Mouse (Mus musculus) lung, postnatal 4 days (tissue): Measurements from ENCODE around the gene Tmem170.

Experiments
- DNase-seq, 2 experiments: peaks; one replicate each; pipeline ENCODE4 v3.0.0; 2021

Tmem170 gene

DNA sequence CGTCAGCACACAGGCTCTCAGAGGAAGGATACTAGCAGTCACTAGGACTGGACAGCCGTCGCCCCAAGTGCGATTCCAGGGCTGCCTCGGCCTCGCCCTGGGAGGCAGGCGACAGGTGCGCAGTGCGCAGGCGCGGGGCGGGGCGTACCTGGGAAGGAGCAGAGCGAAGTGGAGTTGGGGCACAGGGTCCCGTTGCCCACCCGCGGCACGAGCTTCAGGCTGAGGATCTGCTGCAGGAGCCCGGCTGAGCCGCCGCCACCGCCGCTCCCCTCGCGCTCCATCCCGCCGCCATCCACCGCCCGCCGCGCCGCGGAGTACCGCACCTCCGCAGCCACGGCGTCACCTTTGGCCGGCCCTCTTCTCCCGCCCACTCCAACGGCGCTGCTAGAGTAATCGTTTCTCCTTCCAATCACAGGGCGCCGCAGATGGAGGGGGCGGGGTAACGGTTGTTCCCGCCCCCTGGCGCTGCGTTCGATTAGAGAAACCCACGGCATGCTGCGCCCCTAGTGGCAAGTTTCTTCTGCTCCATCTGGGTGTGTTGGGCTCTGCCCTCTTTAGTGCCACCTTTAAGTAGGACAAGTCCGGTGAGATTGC is at the start of gene Tmem170:
Gene Tmem170 (minus strand): TSS at position 396 of the 594 bp plus-strand sequence.
- peak; percentile 98 for DNase-seq

DNA sequence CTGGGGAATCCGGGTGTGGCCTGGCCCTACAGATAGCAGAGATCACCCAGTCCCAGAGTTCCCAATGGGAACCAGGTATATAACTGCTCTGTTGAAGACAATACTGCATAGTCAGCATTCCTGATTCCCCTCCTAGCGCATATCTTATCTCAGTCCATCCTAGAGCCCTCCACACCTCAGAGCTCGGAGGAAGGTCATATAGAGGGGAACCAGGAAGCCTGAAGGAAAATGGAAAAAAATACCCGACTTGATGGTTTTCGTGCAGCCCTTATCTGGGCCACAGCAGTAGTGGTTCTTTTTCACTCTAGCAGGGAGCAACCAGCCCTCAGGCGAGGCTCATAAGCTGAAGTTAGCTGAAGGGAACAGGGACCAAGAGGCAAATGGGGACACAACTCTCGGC is 48.4 kb upstream of the Tmem170 start:
- no peak for DNase-seq

- peak in 1 of 2 experiments; percentile 72 for DNase-seq
These were observed 46.8 kb upstream of the Tmem170 start for GRCm38 (mm10) chr8:111923383-111923804.

GRCm38 (mm10) chr8:111920971-111921370 is 44.4 kb upstream of the Tmem170 start:
- no peak for DNase-seq

DNA sequence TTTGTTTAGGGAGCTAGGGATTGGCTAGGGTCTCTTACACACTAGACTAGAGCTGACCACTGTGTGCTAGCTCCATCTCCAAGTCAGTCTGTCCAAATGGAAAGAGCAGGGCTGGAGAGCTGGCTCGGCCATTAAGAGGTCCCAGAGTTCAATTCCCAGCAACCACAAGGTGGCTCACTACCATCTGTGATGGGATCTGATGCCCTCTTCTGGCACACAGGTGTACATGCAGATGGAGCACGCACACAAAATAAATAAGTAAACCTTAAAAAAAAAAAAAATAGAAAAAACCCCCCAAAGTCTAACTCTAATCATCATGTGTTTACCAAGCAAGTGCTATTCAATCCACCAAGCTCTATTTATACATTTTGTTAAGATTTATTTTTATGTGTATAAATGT is 43.1 kb upstream of the Tmem170 start:
- DNase-seq, result no peak

- DNase-seq, result peak; percentile 5 to 22
These were observed 36.4 kb upstream of the Tmem170 start for GRCm38 (mm10) chr8:111912860-111913432.

DNA sequence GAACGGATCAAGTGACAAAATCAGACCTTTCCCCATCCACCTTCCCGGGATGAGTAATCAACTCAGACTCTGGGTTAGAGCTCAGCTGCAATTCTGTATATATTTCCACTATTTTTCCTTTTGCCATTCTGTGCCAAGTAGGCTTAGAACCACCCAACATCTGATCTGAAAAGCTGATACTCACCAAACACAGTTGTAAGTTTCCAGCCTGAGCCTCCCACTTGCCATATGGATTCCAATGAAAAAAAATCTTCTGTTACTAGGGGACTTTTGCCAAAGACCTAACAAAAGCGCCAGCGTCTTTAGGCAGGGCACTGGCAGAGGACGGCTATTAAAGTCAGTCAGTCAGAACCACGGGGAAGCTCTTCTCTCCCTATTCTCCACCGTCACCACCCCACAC is 35.0 kb upstream of the Tmem170 start:
- DNase-seq, result no peak

DNA sequence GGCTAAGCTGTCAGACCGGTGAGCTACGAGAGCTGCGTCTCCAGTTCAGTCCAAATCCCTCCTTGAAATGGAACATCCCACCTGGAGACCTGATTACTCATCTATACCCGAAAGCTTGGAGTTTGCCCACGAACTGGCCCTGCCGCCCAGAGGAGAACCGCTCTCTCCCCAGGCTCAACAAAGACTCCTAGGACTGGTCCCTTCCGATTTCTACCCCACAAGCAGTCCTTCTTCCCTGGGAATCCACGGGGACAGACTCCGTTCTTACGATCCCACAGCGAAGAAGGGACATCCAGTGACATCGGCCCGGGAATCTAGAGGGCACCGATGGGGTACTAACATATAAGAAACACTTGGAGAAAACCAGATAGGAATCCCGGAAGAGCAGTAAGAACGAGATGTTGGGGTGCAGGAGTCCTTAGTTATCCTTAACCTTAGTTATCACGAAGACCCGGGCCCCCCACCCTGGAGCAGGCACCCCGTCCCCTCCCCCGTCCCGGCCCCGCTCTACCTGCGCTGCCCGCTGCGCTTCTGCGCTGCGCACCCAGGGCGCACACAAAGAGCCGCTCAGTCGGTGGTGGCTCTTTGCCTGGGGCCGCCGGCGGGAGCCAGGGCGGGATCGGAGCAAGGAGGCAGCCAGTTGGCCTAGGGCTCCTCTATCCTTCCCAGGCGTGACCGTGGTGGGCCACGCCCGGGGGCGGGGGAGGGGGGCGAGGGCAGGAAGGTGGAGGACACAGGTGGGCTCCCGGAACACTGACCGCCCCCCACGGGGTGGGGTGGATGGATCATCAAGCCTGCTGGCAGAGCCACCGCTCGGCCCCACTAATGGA is 33.3 kb upstream of the Tmem170 start, which contains the start of gene Chst5:
Gene Chst5 (minus strand): TSS at position 827 of the 830 bp plus-strand sequence.
- DNase-seq, result peak in 1 of 2 experiments; percentile 25

DNA sequence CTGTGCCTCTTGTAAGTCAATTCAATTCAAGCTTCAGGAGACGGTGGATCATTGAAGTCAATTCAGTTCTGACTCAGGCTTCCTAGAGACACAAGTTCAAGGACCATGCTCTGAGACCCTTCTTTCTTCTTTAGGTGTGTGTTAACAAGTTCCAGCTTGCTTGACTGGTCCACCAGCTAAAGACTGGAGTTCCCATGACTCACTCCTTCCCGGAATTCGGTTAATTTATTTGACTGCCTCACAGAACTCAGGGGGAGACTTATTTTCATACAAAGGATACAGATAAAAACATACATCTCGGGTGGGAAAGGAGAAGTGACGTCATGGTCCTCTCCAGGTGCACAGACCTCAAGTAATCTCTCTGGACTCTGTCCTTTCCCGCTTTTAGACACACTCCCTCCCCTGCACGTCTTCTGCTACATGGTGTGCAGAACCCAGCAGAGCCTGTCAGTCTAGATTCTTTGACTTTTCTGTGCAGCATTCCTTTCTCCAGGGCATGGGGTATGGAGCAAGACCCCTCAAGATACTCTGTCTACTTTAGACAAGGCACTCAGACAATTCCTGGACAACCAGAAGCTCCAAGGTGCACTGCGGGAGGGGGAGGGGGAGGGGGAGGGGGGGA is 29.1 kb upstream of the Tmem170 start:
- DNase-seq, result no peak

DNA sequence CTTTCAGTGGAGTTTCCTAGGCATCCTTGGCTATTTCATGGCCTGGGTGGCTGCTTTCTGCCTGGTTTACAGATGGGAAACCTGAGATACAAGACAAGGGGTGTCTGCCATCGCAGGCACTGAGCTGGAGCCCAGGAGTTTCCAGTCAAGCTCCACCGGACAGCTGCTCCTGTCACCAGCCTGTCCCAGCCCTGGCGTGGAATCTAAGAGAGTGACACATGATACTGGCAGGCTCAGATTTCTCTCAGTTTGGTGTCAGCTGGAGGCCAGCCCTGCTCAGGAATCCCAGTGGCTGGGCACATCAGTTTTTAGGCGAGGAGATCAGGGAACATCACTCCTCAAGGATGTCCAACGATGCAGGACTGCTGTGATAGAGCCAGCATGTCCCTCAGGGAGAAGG is 25.5 kb upstream of the Tmem170 start:
- DNase-seq, result peak in 1 of 2 experiments; percentile 26

- DNase-seq, result no peak
These were observed 22.0 kb upstream of the Tmem170 start for GRCm38 (mm10) chr8:111898586-111898985.

DNA sequence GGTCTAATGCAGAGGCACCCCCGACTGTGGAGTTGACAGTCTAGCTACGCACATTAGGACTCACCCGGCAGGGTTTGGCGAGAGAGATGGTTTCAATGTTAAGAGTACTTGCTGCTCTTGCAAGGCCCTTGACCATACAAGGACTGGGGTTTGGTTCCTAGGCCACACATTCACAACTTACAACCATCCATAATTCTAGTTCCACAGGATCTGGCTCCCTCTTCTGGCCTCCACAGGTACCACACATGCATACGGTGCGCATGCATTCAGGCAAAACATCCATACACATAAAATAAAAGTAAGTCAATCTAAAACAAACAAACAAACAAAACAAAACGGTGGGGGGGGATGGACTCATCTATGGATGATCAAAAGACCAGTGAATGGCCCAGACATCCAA is 18.4 kb upstream of the Tmem170 start:
- DNase-seq, result no peak

DNA sequence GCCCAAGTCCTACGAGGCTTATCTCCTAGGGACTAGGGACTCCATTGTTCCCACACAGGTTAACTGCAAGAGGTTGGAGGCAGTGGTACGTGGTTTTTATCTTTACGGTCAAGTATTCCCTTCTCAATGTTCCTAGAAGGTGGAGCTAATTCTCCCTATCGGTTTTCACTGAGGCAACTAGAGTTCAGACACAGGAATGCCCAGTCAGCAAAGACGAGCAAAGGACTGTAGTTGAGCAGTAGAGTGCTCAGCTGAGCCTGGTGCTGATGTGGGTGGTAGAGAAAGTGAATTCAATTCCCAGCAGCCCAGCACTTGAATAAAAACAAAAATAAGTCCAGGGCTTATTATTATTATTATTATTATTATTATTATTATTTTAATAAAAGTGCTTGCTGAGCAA is 16.1 kb upstream of the Tmem170 start:
- DNase-seq, result no peak

GRCm38 (mm10) chr8:111891983-111892382 is 15.4 kb upstream of the Tmem170 start:
- peak in 1 of 2 experiments; percentile 29 for DNase-seq

GRCm38 (mm10) chr8:111890911-111891303 is 14.4 kb upstream of the Tmem170 start:
- DNase-seq, result no peak

DNA sequence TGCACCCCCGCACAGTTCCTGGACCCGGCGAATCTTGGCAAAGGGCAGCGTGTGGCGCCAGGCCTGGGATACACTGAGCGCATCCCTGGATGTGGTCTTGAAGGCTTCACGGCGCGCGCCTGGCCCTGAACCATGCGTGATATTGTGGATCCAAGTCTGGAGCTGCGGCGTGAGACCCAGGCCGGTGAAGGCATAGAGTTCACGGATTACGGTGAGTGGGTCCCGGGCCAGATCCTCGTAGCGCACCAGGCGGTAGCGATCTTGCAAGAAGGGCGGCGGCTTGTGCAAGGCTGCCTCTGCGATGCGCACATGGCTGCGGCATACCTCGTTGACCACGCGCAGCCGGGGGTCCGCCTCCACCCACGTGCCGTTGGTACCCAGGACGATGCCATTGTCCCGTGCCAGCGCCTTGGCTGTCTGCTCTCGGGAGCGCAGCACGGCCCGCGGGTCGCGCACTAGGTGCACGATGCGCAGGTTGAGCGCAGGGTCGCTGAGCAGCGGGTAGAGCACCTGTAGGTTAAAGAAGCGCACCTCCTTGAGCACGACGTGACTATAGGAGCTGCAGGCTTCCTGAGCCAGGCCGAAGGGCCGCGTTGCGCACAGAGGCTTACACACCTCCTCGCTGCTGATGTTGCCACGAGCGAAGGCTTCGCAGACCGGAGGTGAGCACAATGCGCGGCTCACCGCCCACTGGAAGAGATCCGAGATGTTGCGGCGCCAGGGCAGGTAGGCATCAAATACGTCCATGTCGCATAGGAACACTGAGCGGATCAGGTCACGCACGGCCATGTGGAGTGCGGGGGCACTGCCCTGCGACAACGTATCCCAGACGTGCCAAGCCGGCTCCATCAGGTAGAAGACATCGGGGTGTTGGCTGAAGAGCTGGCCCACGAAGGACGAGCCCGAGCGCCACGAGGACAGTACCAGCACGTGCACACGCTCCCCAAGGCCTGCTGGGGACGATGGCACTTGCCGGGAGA is 13.7 kb upstream of the Tmem170 start:
- DNase-seq, result peak in 1 of 2 experiments; percentile 30

DNA sequence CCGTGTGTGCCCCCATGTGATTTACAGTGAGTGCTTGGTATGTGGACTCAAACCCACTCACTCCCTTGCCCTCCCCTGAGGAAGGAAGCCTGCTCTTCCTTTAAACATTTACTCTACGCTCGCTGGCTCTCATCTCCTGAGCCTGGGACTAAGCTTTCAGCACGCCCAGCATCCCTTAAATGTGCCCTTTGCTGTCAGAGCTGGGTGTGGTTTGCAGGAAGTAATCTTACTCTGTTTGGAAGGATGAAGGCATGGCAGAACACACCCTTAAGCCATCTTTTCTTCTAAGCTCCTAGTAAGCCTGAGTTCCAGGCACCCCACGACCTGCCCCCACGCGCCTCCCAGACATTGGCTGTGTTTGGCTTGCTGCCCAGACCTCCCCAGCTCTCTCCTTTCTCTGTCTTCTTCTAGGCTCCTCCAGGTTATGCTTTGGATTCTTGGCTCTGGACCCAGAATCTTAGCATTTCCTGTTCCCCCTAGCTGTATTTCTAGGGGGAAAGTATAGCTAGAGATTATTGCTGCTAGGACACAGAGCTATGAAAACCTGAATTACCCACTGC is 11.6 kb upstream of the Tmem170 start:
- DNase-seq, result peak; percentile 26 to 46

GRCm38 (mm10) chr8:111887479-111887878 is 10.9 kb upstream of the Tmem170 start:
- DNase-seq, result no peak

- DNase-seq, result no peak
These were observed 7.1 kb upstream of the Tmem170 start for GRCm38 (mm10) chr8:111883615-111884014.

DNA sequence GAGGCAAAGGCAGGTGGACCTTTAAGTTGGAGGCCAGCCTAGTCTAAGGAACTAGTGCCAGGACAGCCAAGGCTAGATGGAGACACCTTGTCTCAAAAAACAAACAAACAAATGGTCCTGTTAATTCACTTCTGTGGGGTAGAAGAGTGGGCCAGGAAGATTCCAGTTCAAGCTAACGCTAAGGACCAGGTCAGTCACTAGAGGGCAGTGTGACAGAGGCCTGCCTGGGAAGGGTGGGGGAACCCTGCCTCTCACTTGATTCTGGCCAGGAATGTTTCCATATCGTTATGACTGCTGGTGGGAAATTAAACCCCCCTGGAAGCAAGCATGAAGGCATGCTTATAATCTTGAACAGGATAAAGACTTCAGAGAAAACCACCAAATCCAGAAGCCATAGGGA is 5.0 kb upstream of the Tmem170 start:
- DNase-seq, result peak in 1 of 2 experiments; percentile 67

DNA sequence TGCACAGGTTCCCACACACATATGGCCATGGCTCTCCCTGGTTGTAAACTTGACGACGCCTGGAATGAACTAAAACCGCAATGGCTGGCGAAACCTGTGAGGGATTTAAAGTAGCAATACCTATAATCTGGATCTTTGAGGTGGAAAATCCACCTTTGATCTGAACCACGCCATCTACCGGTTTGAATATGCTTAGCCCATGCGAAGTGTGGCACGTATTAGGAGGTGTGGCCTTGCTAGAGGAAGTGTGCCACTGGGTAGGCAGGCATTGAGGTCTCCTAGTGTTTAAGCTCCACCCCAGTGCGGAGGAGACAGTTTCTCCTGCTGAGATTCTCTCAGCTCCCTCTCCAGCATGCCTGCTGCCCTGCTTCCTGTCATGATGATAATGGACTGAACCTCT is 1.2 kb upstream of the Tmem170 start:
- no peak for DNase-seq

GRCm38 (mm10) chr8:111875758-111876157 is 792 bp downstream of the Tmem170 start:
- DNase-seq, result no peak
